Mouse (Mus musculus) embryonic facial prominence, embryonic 10.5 days (tissue): ENCODE results near the gene Spns3. TPM values are rescaled to one million over a fixed set of nuclear protein-coding genes. Genes with fewer than 3 reads are reported as not detected.
"Not testable (repeated sequence)": the region's sequence is repeated elsewhere in the genome, so short reads cannot be mapped to it uniquely, and the experiment has no call there.

Experiments
- DNase-seq: peaks from one replicate; pipeline ENCODE4 v3.0.0-alpha.2; 2017; ENCODE audit warnings: low spot score
- H3K27ac ChIP-seq: fragments of 300-500 bp; sonication (generic); replicated peaks from 2 replicates; pipeline ENCODE4 v1.5.1; 2016; ENCODE audit warnings: mild to moderate bottlenecking
- H3K27me3 ChIP-seq: fragments of 300-500 bp; sonication (generic); replicated peaks from 2 replicates; pipeline ENCODE4 v1.6.1; 2016; ENCODE audit warnings: low read depth, mild to moderate bottlenecking; ENCODE audit not compliant: poor library complexity, severe bottlenecking
- H3K36me3 ChIP-seq: fragments of 300-500 bp; sonication (generic); replicated peaks from 2 replicates; pipeline ENCODE4 v1.6.1; 2016; ENCODE audit warnings: mild to moderate bottlenecking, moderate library complexity
- H3K4me1 ChIP-seq: fragments of 300-500 bp; sonication (generic); 2 replicates; pipeline ENCODE4 v1.6.1; 2016
- H3K4me3 ChIP-seq: fragments of 300-500 bp; sonication (generic); 2 replicates; pipeline ENCODE4 v1.5.1; 2016; ENCODE audit warnings: mild to moderate bottlenecking, moderate library complexity
- H3K9me3 ChIP-seq: fragments of 300-500 bp; sonication (generic); 2 replicates; pipeline ENCODE4 v1.6.1; 2016; ENCODE audit warnings: mild to moderate bottlenecking
- WGBS: fragments of 180-500 bp; shearing (Covaris S2); methylation state at CpG from one replicate; pipeline ENCODE4 v1.1.7; 2016; 5-methylcytosine and 5-hydroxymethylcytosine counted together
- polyA plus RNA-seq: library from polyadenylated mRNA; unstranded; fragments of >200 nt; fragmentation: Nextera tagmentation; extraction: Ambion mirVana; gene quantifications from 2 replicates; pipeline ENCODE4 v1.2.1, GENCODE M21; 2016

Spns3 gene
- polyA plus RNA-seq, 1 experiment from 2014 or later = 0.04 TPM

DNA sequence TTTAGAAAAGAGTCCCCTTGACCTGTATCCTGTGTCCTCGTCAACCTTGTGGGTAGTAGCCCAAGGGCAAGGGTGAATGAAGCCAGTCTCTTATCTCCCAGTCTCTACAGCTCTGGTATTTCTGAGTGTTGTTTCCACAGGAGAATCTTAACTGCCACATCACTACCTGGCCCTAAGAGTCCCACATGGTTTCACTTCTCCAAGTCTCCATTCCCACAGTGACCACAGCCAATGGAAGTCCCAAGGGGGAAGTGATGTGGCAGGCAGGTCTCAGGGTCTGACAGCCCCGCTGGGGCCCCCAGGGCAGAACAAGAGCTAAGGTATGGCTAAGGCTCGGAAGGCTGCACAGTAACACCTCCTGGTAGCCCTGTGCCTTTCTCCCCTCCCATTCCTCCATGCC, 3.1 kb downstream of the Spns3 start:
- no peak overlapping the region for H3K4me3 ChIP-seq
- DNase-seq = no peak
- no peaks in the 10 kb centered on the region for H3K27me3 ChIP-seq
- H3K27ac ChIP-seq = no peak overlapping the region
- no peaks in the 10 kb centered on the region for H3K36me3 ChIP-seq
- 53% methylated on average over 3 of the region's 3 CpGs for WGBS
- H3K4me1 ChIP-seq = no peaks in the 10 kb centered on the region
- no peaks in the 10 kb centered on the region for H3K9me3 ChIP-seq

DNA sequence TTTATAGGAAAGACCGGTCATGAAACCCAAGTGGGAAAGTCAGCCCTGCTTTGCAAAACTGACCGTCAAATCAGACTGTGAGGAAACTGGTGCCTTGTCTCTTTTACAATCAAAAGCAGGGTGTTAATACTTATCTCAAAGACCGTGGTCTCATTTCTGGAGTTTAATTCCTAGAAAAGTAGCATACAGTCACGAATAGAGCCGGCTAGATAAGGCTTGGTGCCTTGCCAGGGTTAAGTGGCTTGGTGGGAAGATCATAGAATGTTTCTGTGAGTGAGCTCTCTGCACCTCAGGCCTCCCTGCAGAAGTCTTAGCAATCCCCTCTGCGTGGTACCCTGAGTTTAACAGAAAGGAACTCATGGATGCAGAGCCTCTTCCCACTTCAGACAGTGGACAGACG, 5.6 kb downstream of the Spns3 start:
- no peak overlapping the region for H3K27ac ChIP-seq
- H3K4me1 ChIP-seq = no peaks in the 10 kb centered on the region
- H3K27me3 ChIP-seq = no peaks in the 10 kb centered on the region
- no peaks in the 10 kb centered on the region for H3K9me3 ChIP-seq
- no peaks in the 10 kb centered on the region for H3K36me3 ChIP-seq
- DNase-seq = no peak
- WGBS = 78% methylated on average over 7 of the region's 7 CpGs
- no peak overlapping the region for H3K4me3 ChIP-seq

DNA sequence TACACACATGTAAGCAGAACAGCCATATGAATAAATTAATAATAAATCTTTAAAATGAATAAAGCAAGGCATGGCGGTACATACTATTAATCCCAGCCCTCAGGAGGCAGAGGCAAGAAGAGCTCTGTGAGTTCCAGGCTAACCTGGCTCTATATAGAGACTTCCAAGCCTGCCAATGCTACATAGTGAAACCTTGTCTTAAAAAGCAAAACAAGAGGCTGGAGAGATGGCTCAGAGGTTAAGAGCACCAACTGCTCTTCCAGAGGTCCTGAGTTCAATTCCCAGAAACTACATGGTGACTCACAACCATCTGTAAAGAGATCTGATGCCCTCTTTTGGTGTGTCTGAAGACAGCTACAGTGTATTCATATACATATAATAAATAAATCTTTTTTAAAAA, 6.6 kb downstream of the Spns3 start:
- H3K4me1 ChIP-seq, H3K36me3 ChIP-seq, H3K27me3 ChIP-seq, H3K4me3 ChIP-seq, H3K27ac ChIP-seq, H3K9me3 ChIP-seq, DNase-seq: not testable (repeated sequence)
- WGBS = 98% methylated on average over 1 of the region's 1 CpGs

DNA sequence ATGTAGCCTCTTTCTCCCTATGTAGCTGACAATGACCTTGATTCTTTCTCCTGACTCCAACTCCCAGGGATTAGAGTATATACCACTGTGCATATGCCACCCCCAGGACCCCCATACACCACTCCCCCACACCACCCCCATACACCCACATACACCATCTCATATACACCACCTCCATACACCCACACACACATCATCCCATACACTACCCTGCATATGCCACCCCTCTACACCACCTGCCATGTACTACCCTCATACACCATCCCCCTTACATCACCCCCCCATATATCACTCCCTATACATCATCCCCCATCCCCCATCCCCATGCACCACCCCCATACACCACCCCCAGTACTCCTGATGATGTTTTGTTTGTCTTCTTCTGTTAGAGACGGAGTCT, 7.7 kb downstream of the Spns3 start:
- no peak for DNase-seq
- Histone ChIP-seq H3K4me3 (no peak overlapping the region), H3K27ac (no peak overlapping the region), H3K9me3 (no peaks in the 10 kb centered on the region), H3K27me3 (no peaks in the 10 kb centered on the region), H3K36me3 (no peaks in the 10 kb centered on the region), H3K4me1 (peaks cover 12% of the 10 kb centered on the region)
- WGBS = 85% methylated on average over 1 of the region's 1 CpGs

DNA sequence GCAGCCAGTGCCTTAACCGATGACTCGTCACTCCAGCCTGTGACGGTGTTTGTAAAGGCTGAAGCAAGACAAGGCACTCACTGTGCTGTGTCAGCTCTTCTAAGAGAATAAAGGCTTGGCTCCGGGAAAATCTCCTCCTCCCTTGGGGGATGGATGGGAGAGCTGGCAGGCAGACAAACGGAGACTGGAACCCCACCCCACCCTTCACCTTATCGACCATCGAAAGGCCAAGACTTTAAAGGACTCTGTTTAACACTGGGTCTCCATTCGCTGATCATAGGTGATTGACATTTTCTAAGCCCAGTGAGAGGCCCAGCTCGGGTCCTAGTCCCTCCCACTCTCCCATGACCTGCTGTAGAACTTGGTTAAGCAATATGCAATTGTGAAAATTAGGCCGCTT, 8.4 kb downstream of the Spns3 start:
- WGBS = 64% methylated on average over 10 of the region's 10 CpGs
- H3K4me3 ChIP-seq = no peak overlapping the region
- no peaks in the 10 kb centered on the region for H3K9me3 ChIP-seq
- no peak for DNase-seq
- peaks cover 13% of the 10 kb centered on the region for H3K4me1 ChIP-seq
- H3K36me3 ChIP-seq = no peaks in the 10 kb centered on the region
- no peaks in the 10 kb centered on the region for H3K27me3 ChIP-seq
- H3K27ac ChIP-seq = no peak overlapping the region

DNA sequence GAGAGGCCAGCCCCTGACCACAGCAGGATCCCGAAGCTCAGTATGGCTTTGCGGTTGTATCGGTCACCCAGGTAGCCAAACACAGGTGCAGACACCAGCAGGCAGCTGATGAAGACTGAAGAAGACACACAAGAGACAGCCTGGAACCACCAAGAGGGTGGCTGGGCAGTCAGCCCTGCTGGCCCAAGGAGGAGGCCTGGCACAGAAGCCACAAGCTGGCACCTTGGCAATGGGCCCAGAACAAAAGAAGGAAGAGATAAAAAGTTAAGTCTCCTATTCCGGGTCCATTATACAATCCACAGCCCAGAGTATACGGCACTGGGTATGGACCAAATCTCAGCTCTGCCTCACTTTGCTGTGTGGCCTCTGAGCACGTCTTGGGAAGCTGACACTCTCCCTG, 9.9 kb downstream of the Spns3 start:
- Histone ChIP-seq H3K4me1 (peaks cover 18% of the 10 kb centered on the region), H3K4me3 (no peak overlapping the region), H3K27ac (no peak overlapping the region), H3K36me3 (no peaks in the 10 kb centered on the region), H3K9me3 (peaks cover 2% of the 10 kb centered on the region; the same call in 1 of the 2 replicates), H3K27me3 (no peaks in the 10 kb centered on the region)
- WGBS = 83% methylated on average over 6 of the region's 6 CpGs
- no peak for DNase-seq

DNA sequence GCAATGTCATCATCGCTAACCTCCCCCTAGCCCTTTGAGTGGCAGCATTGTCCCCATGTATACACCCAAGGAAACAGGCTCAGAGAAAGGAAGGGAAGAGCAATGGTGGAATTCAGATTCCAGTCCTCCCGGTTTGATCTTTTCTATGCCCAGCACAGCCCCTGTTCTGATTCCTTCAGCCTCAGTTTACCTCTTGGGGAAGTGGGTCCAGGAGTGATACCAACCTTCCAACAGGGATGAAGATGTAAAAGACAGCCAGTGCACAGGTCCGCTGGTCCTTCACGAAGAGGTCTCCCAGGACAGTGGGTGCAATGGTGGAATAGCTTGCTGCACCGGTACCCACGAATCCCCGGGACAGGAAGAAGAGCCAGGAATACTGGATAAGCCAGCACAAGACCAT, 11.5 kb downstream of the Spns3 start:
- Histone ChIP-seq H3K9me3 (peaks cover 4% of the 10 kb centered on the region; the same call in 1 of the 2 replicates), H3K27me3 (no peaks in the 10 kb centered on the region), H3K27ac (no peak overlapping the region), H3K36me3 (no peaks in the 10 kb centered on the region), H3K4me3 (no peak overlapping the region), H3K4me1 (peaks cover 18% of the 10 kb centered on the region)
- 89% methylated on average over 7 of the region's 7 CpGs for WGBS
- no peak for DNase-seq

DNA sequence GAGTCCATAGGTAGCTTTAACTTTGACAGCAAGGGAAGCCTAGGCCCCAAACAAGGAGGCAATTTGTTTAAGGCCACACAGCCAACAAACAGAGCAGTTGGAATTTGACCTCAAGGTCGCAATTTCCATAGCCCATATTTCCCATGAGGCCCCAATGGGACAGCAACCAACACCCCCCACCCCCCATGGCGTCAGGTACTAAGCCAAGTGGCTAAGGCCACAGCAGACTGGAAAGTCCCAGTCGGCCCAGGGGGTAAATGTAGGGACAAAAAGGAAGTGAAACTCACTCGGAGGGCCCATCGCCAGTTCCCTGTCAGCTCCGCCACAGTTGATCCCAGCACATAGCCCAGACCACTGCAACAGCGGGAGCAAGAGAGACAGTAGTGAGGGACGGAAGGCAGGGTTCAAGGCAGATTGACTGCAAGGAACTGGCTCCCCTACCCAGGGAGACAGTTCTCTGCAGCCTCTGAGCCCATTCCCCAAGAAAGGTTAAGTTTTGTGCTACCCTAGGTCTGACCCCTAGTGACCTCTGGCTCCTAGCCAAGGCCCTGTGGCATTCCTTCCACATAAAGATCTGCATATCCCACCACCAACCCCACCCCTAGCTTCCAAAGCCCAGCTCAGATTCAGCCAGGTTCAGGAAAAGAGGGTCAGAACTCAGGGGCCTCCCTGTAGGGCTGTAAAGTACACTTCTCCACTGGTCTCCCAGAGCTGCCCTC, 12.1 kb downstream of the Spns3 start:
- Histone ChIP-seq H3K27me3 (no peaks in the 10 kb centered on the region), H3K36me3 (no peaks in the 10 kb centered on the region), H3K9me3 (peaks cover 4% of the 10 kb centered on the region; the same call in 1 of the 2 replicates), H3K4me1 (peaks cover 18% of the 10 kb centered on the region), H3K27ac (no peak overlapping the region), H3K4me3 (no peak overlapping the region)
- peak; percentile 15 for DNase-seq
- WGBS = 43% methylated on average over 8 of the region's 8 CpGs

DNA sequence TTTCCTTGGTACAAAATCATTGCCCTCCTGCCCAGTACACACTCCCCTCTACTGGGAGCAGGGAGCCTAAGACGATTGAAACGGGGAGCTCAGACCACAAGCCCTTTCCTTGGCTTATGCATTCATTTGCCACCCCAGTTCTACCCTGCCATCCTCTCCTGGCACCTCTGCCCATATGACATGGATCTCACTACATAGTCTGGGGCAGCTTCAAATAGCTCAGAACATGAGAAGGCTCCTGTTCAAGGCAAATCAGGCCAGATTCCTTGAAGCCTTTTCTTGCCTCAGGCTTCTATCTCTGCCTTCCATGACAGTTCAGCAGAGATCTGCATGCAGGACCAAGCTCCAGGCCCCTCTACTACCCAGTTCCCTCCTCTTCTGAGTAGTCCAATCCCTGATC, 12.8 kb downstream of the Spns3 start:
- Histone ChIP-seq H3K27ac (no peak overlapping the region), H3K36me3 (no peaks in the 10 kb centered on the region), H3K4me3 (no peak overlapping the region), H3K9me3 (peaks cover 4% of the 10 kb centered on the region; the same call in 1 of the 2 replicates), H3K4me1 (peaks cover 18% of the 10 kb centered on the region), H3K27me3 (no peaks in the 10 kb centered on the region)
- DNase-seq = no peak
- WGBS = 80% methylated on average over 2 of the region's 2 CpGs

DNA sequence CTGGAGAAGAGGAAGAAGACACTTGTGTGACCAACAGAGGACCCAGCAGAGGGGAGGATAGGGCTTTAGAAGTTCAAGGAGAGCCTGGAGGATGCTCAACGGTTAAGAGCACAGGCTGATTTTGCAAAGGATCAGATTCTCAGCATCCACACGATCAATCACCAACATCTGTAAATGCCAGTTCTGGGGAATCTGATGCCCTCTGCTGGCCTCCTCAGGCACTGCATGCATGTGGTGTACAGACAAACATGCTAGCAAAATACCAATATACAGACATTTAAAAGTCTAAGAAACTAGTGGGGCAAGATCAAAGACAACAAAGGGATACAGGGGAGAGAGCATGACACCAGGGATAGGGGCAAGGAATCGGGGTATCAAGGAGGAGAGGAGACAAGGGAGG, 14.8 kb downstream of the Spns3 start:
- Histone ChIP-seq H3K4me3 (no peak overlapping the region), H3K27me3 (no peaks in the 10 kb centered on the region), H3K36me3 (no peaks in the 10 kb centered on the region), H3K27ac (no peak overlapping the region), H3K4me1 (peaks cover 18% of the 10 kb centered on the region), H3K9me3 (peaks cover 4% of the 10 kb centered on the region; the same call in 1 of the 2 replicates)
- whole genome bisulfite sequencing = 79% methylated on average over 3 of the region's 3 CpGs
- peak; percentile 34 for DNase-seq

DNA sequence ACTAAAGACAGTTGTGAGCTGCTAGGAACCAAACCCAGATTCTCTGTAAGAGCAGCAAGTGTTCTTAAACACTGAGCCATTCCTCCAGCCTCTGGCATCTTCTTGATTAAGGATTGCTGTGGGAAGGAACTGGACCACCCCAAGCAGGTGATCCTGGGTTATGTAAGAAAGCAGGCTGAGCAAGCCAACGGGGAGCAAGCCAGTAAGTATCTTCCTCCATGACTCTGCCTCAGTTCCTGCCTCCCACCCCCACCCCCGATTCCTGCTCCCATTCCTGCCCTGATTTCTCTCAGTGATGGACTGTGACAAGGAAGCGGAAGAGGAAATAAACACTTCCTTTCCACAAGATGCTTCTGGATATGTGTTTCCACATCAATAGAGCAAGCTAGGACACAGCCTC, 17.4 kb downstream of the Spns3 start:
- DNase-seq = no peak
- Histone ChIP-seq H3K27me3 (no peaks in the 10 kb centered on the region), H3K27ac (no peak overlapping the region), H3K36me3 (no peaks in the 10 kb centered on the region), H3K4me1 (peaks cover 9% of the 10 kb centered on the region), H3K4me3 (no peak overlapping the region), H3K9me3 (peaks cover 4% of the 10 kb centered on the region; the same call in 1 of the 2 replicates)
- 80% methylated on average over 3 of the region's 3 CpGs for WGBS

DNA sequence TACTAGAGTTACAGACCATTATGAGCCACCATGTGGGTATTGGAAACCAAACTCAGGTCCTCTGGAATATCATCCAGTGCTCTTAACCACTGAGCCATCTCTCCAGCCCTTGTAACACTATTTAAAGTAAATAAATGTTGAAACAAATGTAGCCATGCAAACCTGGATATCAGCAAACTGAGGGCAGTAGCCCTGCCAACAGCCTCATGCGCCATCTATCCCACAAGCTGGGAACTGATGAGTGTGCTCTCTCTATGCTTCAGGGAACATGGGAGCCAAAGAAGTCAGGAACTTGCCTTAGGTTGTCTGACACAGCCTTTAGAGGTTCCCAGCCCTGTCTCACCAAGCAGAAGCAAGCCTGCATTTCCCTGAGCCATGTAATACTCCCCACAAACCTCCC, 18.7 kb downstream of the Spns3 start:
- Histone ChIP-seq H3K27me3 (no peaks in the 10 kb centered on the region), H3K9me3 (peaks cover 4% of the 10 kb centered on the region; the same call in 1 of the 2 replicates), H3K4me3 (no peak overlapping the region), H3K36me3 (no peaks in the 10 kb centered on the region), H3K4me1 (peaks cover 4% of the 10 kb centered on the region; the same call in 1 of the 2 replicates), H3K27ac (no peak overlapping the region)
- 83% methylated on average over 1 of the region's 1 CpGs for WGBS
- no peak for DNase-seq

DNA sequence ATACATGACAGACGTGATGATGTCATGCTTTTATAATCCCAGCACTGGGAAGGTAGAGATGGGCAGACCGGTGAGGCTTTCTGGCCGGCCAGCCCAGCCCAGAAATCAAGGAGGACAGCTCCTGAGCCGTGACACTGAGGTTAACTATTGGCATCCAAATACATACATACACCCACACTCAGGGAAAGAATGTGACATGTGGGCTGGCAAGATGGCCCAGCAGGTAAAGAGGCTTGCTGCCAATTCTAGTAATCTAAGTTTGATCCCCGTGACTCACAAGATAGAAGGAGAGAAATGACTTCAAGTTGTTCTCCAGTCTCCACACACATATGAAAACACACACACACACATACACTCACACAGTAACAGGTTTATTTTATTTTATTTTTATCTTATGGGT, 19.2 kb downstream of the Spns3 start:
- Histone ChIP-seq H3K4me1 (no peaks in the 10 kb centered on the region), H3K27me3 (no peaks in the 10 kb centered on the region), H3K9me3 (peaks cover 4% of the 10 kb centered on the region; the same call in 1 of the 2 replicates), H3K27ac (no peak overlapping the region), H3K4me3 (no peak overlapping the region), H3K36me3 (no peaks in the 10 kb centered on the region)
- no peak for DNase-seq
- 81% methylated on average over 5 of the region's 5 CpGs for WGBS
